Mouse (Mus musculus) spleen, adult 18-20 months (tissue): ENCODE data around the gene Olfr1469.
"Not testable (repeated sequence)": the region's sequence is repeated elsewhere in the genome, so short reads cannot be mapped to it uniquely, and the experiment has no call there.

Experiments
- DNase-seq, 2 experiments: peaks; one replicate each; pipeline ENCODE4 v3.0.0; 2022; ENCODE audit warnings: mixed read lengths in 2 of 2

Gene Olfr1469

GRCm38 (mm10) chr19:13407549-13407948, at the start of gene Olfr1469:
Gene Olfr1469, plus strand, starts transcription at chr19:13407849.
- DNase-seq = no peak

- DNase-seq = no peak
These were observed 45.7 kb upstream of the Olfr1469 start, which contains the start of gene Olfr1467 for GRCm38 (mm10) chr19:13361936-13362335. Gene Olfr1467, plus strand, starts transcription at chr19:13362236.

- not testable (repeated sequence) for DNase-seq
These were observed 35.5 kb downstream of the Olfr1469 start, which contains the start of gene Olfr1471 for GRCm38 (mm10) chr19:13443109-13443508. Gene Olfr1471, plus strand, starts transcription at chr19:13443409.

- DNase-seq = no peak
These were observed 48.3 kb downstream of the Olfr1469 start, which contains the start of gene Olfr1472 for GRCm38 (mm10) chr19:13455986-13456385. Gene Olfr1472, minus strand, starts transcription at chr19:13456086.
